Mouse (Mus musculus) hindbrain, embryonic 16.5 days (tissue): ENCODE measurements around the gene Wwtr1. TPM values are rescaled to one million over a fixed set of nuclear protein-coding genes. Genes with fewer than 3 reads are reported as not detected.

Experiments
- ATAC-seq: fragments of 200-750 bp; cut with Nextera tagmentation; 2 replicates; pipeline ENCODE4 v1.8.0; 2017; ENCODE audit warnings: moderate TSS enrichment, moderate library complexity
- H3K27ac ChIP-seq: fragments of 300-500 bp; sonication (generic); 2 replicates; pipeline ENCODE4 v1.5.1; 2014; ENCODE audit warnings: low read depth, mild to moderate bottlenecking, control low read depth, low read length, moderate library complexity
- H3K27me3 ChIP-seq: fragments of 300-500 bp; sonication (generic); replicated peaks from 2 replicates; pipeline ENCODE4 v1.6.1; 2014; ENCODE audit warnings: low read length; ENCODE audit not compliant: control insufficient read depth, insufficient read depth
- H3K36me3 ChIP-seq: fragments of 300-500 bp; sonication (generic); 2 replicates; pipeline ENCODE4 v1.6.1; 2014; ENCODE audit warnings: mild to moderate bottlenecking, low read length, moderate library complexity, mixed read lengths; ENCODE audit not compliant: control insufficient read depth, insufficient read depth
- H3K4me1 ChIP-seq: fragments of 300-500 bp; sonication (generic); 2 replicates; pipeline ENCODE4 v1.6.1; 2014; ENCODE audit warnings: low read depth, low read length; ENCODE audit not compliant: control insufficient read depth, insufficient read depth
- H3K4me2 ChIP-seq: fragments of 300-500 bp; sonication (generic); 2 replicates; pipeline ENCODE4 v1.6.1; 2014; ENCODE audit warnings: mild to moderate bottlenecking, low read length, control low read depth, moderate library complexity
- H3K4me3 ChIP-seq: fragments of 300-500 bp; sonication (generic); 2 replicates; pipeline ENCODE4 v1.5.1; 2014; ENCODE audit warnings: mild to moderate bottlenecking, low read length, control low read depth, moderate library complexity
- H3K9ac ChIP-seq: fragments of 300-500 bp; sonication (generic); 2 replicates; pipeline ENCODE4 v1.6.1; 2014; ENCODE audit warnings: low read depth, mild to moderate bottlenecking, control low read depth, low read length, moderate library complexity
- H3K9me3 ChIP-seq: fragments of 300-500 bp; sonication (generic); 2 replicates; pipeline ENCODE4 v1.6.1; 2014; ENCODE audit warnings: mild to moderate bottlenecking, low read length, moderate library complexity; ENCODE audit not compliant: control insufficient read depth
- WGBS: fragments of 180-500 bp; shearing (Covaris S2); extraction: QIAGEN DNeasy Blood & Tissue Kit; methylation state at CpG from one replicate; pipeline ENCODE4 v1.1.7; 2014; 5-methylcytosine and 5-hydroxymethylcytosine counted together
- polyA plus RNA-seq: library from polyadenylated mRNA; unstranded; fragments of >200 nt; fragmentation: Nextera tagmentation; extraction: Ambion mirVana; gene quantifications from 2 replicates; pipeline ENCODE4 v1.2.1, GENCODE M21; 2015

Gene Wwtr1
- polyA plus RNA-seq, 1 experiment from 2014 or later, result 7.9 TPM

DNA sequence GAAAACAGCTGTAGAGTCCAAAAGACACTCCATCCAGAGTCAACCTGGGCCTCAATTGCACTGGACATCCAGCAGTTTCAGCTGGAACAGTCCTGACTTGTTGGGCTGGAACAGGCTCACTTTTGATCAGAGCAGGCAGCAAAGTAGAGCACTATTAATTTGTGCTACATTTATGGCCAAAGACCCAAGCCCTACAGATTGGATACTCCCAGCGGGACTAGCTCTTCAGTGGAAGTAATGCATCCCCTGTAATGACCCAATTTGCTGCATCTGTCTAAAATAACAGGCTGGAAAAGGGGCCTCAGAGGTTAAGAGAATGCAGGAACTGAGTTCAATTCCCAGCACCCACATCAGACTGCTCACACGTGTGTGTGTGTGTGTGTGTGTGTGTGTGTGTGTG lies 24.5 kb downstream of the Wwtr1 start:
- Histone ChIP-seq H3K27me3 (no peaks in the 10 kb centered on the region), H3K4me3 (no peak overlapping the region), H3K27ac (no peak overlapping the region), H3K4me2 (no peak overlapping the region), H3K9ac (no peak overlapping the region), H3K9me3 (no peaks in the 10 kb centered on the region), H3K4me1 (no peaks in the 10 kb centered on the region), H3K36me3 (no peaks in the 10 kb centered on the region)
- ATAC-seq, result no peak
- WGBS, result 89% methylated on average over 2 of the region's 2 CpGs

DNA sequence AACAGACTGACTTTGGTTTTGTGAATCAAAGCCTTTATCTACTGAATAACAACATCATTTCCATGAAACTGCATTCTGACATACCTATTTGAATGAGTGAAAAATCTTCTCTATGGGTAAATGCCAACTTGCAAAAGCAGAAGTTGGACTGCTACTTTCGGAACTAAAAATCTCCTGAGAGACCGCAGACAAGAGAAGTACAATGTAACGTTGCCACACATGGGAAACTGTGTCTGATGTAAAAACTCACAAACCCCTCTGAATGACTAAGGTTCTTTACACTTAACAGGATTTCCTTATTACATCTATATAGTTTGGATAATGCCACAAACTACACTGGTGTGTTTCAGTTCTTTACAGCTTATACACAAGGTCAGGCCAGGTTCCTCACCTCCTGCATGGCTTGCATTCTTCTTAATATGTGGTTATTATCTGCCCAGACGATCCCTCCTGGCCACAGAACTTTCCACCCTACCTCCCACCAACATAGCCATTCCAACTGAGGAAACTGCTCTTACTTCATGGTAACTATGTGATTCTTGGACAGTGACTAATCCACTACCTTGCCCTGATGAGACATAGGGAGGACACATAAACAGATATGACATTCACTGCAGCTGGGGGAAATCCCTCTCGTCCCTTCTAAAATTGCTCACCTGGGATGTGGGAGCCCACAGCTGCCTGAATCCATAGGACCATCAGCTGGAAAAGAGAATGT lies 25.1 kb downstream of the Wwtr1 start:
- H3K36me3 ChIP-seq, result no peaks in the 10 kb centered on the region

DNA sequence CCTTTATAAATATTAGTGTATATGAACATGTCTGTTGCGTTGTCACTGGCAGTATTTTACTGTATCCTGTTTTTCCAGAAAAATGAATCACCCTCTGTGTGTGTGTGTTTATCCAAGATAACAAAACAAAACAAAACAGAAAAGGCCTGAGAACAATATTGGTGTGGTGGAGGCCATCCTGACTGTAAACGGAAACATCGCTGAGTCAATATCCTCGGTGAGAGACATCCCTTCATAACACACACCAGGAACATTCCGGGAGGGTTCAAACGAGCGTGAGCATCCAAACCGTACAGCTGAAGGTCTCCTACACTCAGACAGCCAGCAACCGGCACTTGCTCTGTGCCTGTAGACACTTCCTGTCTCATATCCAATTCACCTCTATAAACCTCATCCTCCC lies 31.6 kb downstream of the Wwtr1 start:
- no peak for ATAC-seq
- Histone ChIP-seq H3K4me2 (no peak overlapping the region), H3K27ac (no peak overlapping the region), H3K4me1 (no peaks in the 10 kb centered on the region), H3K9me3 (no peaks in the 10 kb centered on the region), H3K9ac (no peak overlapping the region), H3K4me3 (no peak overlapping the region), H3K36me3 (no peaks in the 10 kb centered on the region), H3K27me3 (no peaks in the 10 kb centered on the region)
- 84% methylated on average over 9 of the region's 9 CpGs for WGBS

More for the DNA sequence above, 25.1 kb downstream of the Wwtr1 start:
- Histone ChIP-seq H3K4me1 (no peaks in the 10 kb centered on the region), H3K4me3 (no peak overlapping the region), H3K27me3 (no peaks in the 10 kb centered on the region), H3K4me2 (no peak overlapping the region), H3K27ac (no peak overlapping the region), H3K9me3 (no peaks in the 10 kb centered on the region), H3K9ac (no peak overlapping the region)
- WGBS, result 77% methylated on average over 5 of the region's 5 CpGs
- no peak for ATAC-seq

DNA sequence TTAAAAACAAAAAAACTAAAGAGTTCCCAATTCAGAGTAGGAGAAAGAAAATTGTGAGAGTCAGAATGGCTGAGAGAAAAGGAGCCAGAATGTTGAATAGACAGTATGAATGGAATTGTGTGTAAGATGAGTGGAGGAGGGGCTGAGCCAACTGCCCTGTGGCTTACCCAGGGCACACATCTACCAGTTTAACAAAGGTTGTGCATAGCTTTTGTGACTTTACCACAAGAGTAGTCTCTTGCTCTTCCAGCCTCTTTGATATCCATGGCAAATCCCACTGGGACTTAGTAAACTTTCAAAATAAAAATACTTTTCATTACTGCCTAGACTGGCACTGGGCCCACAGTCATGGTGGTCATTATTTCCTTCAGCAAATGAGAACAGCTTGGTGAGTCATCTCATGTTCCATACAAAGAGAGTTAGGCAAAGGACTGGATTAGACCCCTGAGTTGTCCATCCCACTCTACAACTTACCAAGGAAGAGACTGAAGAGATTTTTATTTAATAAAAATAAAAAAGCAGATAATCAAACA lies 32.8 kb downstream of the Wwtr1 start:
- H3K36me3 ChIP-seq, result no peaks in the 10 kb centered on the region
- no peak overlapping the region for H3K27ac ChIP-seq
- no peak overlapping the region for H3K9ac ChIP-seq
- H3K4me2 ChIP-seq, result no peak overlapping the region
- no peaks in the 10 kb centered on the region for H3K4me1 ChIP-seq
- no peaks in the 10 kb centered on the region for H3K9me3 ChIP-seq
- ATAC-seq, result no peak
- H3K27me3 ChIP-seq, result no peaks in the 10 kb centered on the region
- H3K4me3 ChIP-seq, result no peak overlapping the region

DNA sequence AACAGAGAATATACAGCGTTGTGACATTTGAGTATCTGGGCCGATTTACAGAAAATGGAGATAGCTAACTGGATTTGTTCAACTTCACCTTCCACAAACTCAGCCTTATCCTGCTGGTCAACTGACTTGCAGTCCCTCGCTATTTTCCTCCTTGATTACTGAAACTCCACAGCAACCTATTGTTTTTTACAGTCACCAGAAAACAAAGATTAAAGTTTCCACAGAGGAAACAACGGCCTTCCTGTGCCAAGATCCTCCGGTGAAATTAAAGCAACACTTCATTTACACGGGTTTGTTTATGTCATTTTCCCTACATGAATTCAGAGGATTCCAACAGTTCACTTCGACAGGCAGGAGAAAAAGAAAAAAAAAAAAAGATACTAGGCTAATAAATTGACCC lies 34.5 kb downstream of the Wwtr1 start:
- Histone ChIP-seq H3K4me1 (no peaks in the 10 kb centered on the region), H3K4me2 (no peak overlapping the region), H3K27ac (no peak overlapping the region), H3K9ac (no peak overlapping the region), H3K4me3 (no peak overlapping the region), H3K9me3 (no peaks in the 10 kb centered on the region), H3K27me3 (no peaks in the 10 kb centered on the region), H3K36me3 (no peaks in the 10 kb centered on the region)
- 57% methylated on average over 7 of the region's 7 CpGs for WGBS
- no peak for ATAC-seq

DNA sequence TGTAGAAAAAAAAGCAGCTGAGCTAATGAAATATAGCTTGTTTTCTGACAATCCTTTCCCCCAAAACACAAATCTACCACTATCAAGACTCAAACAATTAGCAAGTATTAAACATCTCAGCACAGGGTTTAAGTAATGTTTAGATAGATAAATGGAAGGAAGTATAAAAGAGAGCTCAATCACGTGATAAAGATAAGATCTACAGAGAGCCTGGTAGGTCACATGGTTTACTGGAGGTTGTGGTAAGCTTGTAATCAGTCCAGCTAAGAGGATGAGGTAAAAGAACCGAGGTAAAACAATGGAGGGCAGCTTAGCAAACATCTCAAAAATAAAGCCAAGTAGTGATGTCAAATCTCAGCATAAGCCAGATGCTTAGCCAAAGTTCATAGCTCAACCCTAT lies 35.2 kb downstream of the Wwtr1 start:
- no peak overlapping the region for H3K4me2 ChIP-seq
- H3K4me1 ChIP-seq, result no peaks in the 10 kb centered on the region
- no peak overlapping the region for H3K27ac ChIP-seq
- H3K9ac ChIP-seq, result no peak overlapping the region
- no peak for ATAC-seq
- no peaks in the 10 kb centered on the region for H3K36me3 ChIP-seq
- H3K27me3 ChIP-seq, result no peaks in the 10 kb centered on the region
- no peaks in the 10 kb centered on the region for H3K9me3 ChIP-seq
- H3K4me3 ChIP-seq, result no peak overlapping the region
- 76% methylated on average over 2 of the region's 2 CpGs for WGBS

GRCm38 (mm10) chr3:57535483-57536185 lies 40.1 kb downstream of the Wwtr1 start:
- no peaks in the 10 kb centered on the region for H3K4me1 ChIP-seq
- no peaks in the 10 kb centered on the region for H3K36me3 ChIP-seq
- no peaks in the 10 kb centered on the region for H3K9me3 ChIP-seq
- H3K4me2 ChIP-seq, result no peak overlapping the region
- H3K27ac ChIP-seq, result no peak overlapping the region
- H3K4me3 ChIP-seq, result no peak overlapping the region
- no peak for ATAC-seq
- H3K9ac ChIP-seq, result no peak overlapping the region
- H3K27me3 ChIP-seq, result no peaks in the 10 kb centered on the region
- 79% methylated on average over 13 of the region's 13 CpGs for WGBS

- no peaks in the 10 kb centered on the region for H3K4me1 ChIP-seq
- no peaks in the 10 kb centered on the region for H3K27me3 ChIP-seq
- WGBS, result 46% methylated on average over 6 of the region's 6 CpGs
- H3K4me2 ChIP-seq, result no peak overlapping the region
- H3K36me3 ChIP-seq, result no peaks in the 10 kb centered on the region
- no peak overlapping the region for H3K9ac ChIP-seq
- ATAC-seq, result peak; percentile 52; the same call in 1 of the 2 replicates
- no peak overlapping the region for H3K27ac ChIP-seq
- no peaks in the 10 kb centered on the region for H3K9me3 ChIP-seq
- H3K4me3 ChIP-seq, result no peak overlapping the region
These were observed 41.3 kb downstream of the Wwtr1 start for GRCm38 (mm10) chr3:57534450-57534849.

DNA sequence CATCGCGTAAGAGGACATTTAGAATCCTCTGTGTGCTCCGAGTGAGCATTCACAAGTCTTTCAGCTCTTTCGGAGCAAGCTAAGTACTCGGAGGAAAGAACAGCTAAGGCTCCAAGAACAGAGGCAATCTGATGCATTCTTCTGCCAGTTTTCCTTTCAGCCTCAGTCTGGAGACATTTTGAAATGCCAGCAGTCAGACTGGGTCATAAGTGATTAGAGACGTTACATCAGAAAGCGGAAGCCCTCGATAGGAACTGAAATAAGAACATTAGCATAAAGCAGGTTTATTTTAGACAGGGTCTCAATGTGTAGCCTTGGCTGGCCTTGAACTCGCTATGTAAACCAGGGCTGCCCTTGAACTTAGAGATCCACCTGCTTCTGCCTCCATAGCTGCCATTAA lies 41.8 kb downstream of the Wwtr1 start:
- Histone ChIP-seq H3K9me3 (no peaks in the 10 kb centered on the region), H3K27ac (no peak overlapping the region)
- WGBS, result 74% methylated on average over 9 of the region's 9 CpGs

More for the DNA sequence above, 41.8 kb downstream of the Wwtr1 start:
- Histone ChIP-seq H3K4me3 (no peak overlapping the region), H3K4me1 (no peaks in the 10 kb centered on the region), H3K27me3 (no peaks in the 10 kb centered on the region), H3K9ac (no peak overlapping the region), H3K36me3 (no peaks in the 10 kb centered on the region), H3K4me2 (no peak overlapping the region)
- ATAC-seq, result no peak
